Mouse (Mus musculus) G1E-ER4 (cell line): ENCODE measurements around the gene Ank2. TPM values are rescaled to one million over a fixed set of nuclear protein-coding genes. Genes with fewer than 3 reads are reported as not detected.

ENCODE experiments used
- GATA1 ChIP-seq: IDR thresholded peaks from one replicate; pipeline ENCODE4 v1.8.0; 2012; ENCODE audit warnings: low read length, inconsistent platforms
- polyA plus RNA-seq: library from polyadenylated mRNA; stranded (reverse); fragments of >175 nt; gene quantifications from 2 replicates; pipeline ENCODE4 v1.2.3, GENCODE M21; 2012

Ank2 gene
- polyA plus RNA-seq, 1 experiment, result 19.3 TPM

DNA sequence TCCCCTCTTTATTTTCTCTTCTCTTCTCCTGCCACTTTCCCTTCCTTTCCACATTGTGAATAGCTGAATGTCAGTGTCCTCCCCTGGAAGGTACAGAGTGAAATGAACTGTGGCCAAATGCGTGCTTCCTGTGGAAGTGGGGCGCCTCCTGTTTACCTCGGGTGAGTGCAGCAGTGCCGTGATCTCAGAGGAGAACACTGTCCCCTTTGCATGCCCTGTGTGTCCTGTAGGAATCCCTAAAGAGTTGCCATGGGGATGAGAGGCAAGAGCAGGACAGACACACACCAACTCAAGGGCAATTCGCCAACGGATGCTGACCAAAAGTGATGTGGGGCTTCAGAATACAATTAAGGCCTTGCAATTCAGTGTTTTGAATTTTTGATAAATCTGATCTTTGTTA is 521.8 kb downstream of the Ank2 start:
- no peak for TF ChIP-seq GATA1

DNA sequence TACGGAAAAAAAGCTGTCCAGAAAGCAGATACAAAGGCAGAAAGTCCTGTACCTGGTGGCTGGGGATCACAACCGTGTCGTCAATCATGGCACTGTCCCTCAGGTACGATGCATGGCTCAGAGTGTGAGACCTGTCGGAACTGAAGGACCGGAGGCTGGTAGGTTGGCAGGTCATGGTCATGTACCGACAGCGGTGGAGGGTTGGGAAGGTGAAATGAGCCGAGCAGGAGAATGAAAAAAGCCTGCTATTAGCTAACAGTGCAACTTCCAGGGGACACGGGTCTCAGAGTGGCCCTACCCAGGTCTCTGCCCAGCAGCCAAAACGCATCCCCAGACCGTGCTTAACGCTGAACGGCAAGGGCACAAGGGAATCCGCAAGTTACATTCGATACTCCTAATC is 522.4 kb downstream of the Ank2 start:
- no peak for TF ChIP-seq GATA1

DNA sequence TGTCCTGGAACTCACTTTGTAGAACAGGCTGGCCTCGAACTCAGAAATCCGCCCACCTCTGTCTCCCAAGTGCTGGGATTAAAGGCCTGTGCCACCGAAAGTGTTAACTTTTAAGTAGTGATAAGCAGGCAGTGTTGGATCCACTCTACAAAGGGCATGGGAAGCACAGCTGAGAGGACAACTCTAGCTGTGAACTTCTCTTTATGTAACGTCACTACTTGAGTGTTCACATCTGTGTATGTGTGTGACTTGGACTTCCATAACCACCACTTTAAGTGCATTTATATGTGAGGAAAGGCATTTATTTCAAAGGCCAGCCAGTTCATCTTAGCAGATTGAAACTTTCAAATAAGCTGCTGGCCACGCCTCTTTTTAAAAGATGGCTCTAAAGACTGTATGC is 523.7 kb downstream of the Ank2 start:
- no peak for TF ChIP-seq GATA1

DNA sequence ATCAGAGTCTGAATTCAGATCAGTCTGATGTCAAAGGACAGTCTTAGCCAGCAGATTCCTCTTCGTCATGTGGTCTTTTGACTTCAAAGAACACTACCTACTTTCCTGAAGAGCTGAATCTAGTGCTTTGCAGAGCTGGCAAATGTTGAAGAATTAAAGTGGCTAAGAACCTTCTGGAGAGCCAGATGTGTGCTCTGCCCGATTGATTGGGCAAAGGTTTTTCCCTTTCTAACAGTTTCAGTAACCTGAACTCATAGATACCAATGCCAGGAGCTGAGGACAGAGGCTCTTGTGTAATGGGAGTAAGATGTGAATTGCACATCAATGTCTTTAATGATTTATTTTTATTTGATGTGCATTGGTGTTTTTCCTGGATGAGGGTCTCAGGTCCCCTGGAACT is 525.6 kb downstream of the Ank2 start:
- no peak for TF ChIP-seq GATA1

DNA sequence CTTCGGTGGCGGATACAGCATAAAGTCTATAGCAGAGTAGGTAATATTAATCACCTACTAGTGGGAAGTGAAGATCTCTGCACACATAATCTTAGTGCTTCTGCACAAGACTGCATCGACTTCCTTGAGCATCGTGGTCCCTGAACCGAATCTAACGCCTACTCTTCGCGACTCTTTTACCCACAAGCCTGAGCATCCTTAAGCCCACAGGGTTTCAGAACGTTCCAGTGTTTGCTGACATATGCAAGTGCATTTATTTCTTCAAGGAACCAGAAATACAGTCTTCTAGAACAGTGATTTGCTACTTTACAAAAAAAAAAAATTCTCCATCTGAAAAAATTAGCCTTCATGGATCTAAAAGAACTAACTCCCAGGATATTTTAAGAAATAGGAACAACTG is 527.6 kb downstream of the Ank2 start:
- TF ChIP-seq GATA1, result no peak

GRCm38 (mm10) chr3:126968721-126969120 is 530.4 kb downstream of the Ank2 start:
- no peak for TF ChIP-seq GATA1

GRCm38 (mm10) chr3:126965767-126966166 is 533.4 kb downstream of the Ank2 start:
- TF ChIP-seq GATA1, result no peak

DNA sequence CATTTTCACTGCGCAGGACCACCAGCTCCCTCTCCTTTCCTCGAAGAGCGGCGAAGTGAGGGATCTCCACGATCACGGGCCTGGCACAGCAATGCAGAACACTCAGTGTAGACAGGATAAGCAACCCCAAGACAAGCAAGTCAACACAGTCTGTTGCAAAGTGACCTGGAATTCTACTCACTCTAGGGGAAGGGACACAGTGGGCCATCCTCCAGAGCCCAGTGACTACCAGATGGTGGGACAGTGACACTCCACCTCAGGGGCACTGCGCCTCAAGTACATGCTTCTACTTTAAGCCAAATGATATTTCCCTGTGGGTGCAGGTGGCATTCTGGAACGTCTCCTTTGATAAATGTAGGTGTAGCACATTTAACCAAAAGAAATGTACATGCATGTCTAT is 536.8 kb downstream of the Ank2 start:
- TF ChIP-seq GATA1, result no peak

GRCm38 (mm10) chr3:126952698-126953097 is 546.5 kb downstream of the Ank2 start:
- no peak for TF ChIP-seq GATA1

GRCm38 (mm10) chr3:126946591-126946990 is 552.6 kb downstream of the Ank2 start:
- no peak for TF ChIP-seq GATA1

DNA sequence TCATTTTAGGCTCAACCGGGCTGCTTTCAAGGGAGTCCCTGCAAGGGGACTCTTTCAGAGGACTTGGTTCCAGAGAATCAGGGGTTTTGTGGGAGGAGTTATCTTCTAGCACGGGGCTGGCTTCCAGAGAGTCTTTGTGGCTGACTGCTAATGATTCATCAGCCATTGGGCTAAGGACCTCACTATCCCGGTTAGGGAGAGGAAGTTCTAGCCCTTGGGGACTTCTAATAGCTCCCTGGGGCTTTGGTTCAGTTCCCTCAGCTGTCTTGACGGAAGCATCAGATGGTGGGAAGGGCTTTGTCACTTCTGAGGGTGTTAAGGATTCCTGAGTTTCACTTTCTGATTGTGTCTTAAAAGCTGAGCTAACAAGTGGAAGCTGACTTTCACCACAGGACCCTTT is 554.3 kb downstream of the Ank2 start:
- TF ChIP-seq GATA1, result no peak

GRCm38 (mm10) chr3:126944081-126944480 is 555.1 kb downstream of the Ank2 start:
- TF ChIP-seq GATA1, result no peak

- no peak for TF ChIP-seq GATA1
These were observed 558.7 kb downstream of the Ank2 start for GRCm38 (mm10) chr3:126940452-126940851.

GRCm38 (mm10) chr3:126931884-126932506 is 567.2 kb downstream of the Ank2 start:
- no peak for TF ChIP-seq GATA1

- TF ChIP-seq GATA1, result no peak
These were observed 575.4 kb downstream of the Ank2 start for GRCm38 (mm10) chr3:126923575-126924382.

GRCm38 (mm10) chr3:126921941-126922340 is 577.2 kb downstream of the Ank2 start:
- TF ChIP-seq GATA1, result no peak

GRCm38 (mm10) chr3:126920296-126920695 is 578.9 kb downstream of the Ank2 start:
- TF ChIP-seq GATA1, result no peak
